Mouse (Mus musculus): ENCODE data around the gene Palmd. TPM values are rescaled to one million over a fixed set of nuclear protein-coding genes. Genes with fewer than 3 reads are reported as not detected.

Palmd gene
- total RNA-seq, 2 experiments from 2014 or later = 31.0 to 39.0 TPM

DNA sequence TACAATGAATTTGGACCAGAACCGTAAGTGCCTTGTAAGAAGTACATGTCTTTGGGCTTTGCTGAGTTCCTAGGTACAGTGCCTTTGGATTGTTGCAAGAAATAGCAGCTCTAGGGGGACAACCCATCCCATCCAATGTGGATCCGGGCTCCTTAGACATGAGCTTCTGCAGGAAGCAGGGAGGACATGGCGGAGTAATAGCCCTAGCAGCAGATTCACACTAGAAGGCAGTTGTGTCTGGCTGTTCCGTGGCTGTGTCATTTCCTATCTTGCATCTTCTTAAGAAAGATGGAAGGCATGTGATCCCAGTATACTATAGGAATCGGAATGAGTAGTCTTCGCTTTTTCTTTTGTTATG is 76.6 kb downstream of the Palmd start:
- no peak for DNase-seq

DNA sequence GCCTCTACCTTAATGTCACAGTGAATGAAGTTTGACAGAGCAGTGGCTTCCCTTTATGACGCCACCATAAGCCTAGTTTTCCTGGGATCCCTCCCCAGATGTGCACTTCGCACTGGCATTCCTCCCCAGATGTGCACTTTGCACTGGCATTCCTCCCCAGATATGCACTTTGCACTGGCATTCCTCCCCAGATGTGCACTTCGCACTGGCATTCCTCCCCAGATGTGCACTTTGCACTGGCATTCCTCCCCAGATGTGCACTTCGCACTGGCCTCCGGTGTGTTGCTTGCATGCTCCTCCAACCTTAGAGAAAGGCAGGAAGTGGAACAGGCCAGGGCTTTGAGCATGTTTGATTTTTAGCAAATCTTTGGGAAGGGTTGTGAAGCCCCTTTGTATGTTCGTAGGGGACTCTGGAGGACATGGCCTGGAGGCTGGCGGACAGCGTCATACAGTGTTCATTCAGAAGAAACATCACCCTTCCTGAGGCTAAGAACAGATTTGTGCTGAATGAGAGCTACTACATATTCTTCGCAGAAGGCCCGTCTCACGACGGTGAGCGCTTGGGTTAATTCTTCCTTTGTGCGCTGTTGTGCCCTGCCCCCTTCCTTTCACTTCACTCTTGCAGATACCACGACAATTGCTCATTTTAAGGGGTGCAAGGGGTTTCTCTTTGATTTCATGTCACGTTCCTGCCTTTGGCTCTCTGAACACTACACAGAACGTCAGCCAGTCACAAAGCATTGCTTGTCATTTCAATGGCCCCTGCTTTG is 77.2 kb downstream of the Palmd start:
- DNase-seq = no peak

- no peak for DNase-seq
These were observed 78.2 kb downstream of the Palmd start for GRCm38 (mm10) chr3:116890576-116890975.

DNA sequence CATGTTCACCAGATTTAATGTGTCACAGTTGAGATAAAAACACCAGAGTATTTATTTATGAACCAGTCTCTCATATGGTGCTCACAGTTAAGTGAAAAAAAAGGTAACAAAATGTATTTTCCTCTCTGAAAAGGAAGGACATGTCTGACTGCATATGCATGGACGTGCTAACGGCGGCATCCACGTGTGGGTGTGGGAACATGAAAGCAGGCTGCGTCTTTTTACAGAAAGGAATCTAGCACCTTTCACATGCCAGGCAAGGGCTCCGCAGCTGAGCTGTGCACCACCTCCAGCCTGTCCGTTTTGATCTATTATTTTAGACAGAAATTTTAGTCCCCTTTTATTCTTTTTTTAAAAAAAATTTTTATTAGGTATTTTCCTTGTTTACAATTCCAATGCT is 79.4 kb downstream of the Palmd start:
- DNase-seq = no peak

GRCm38 (mm10) chr3:116884941-116885340 is 83.8 kb downstream of the Palmd start:
- DNase-seq = no peak

- no peak for DNase-seq
These were observed 86.4 kb downstream of the Palmd start for GRCm38 (mm10) chr3:116882221-116882960.

GRCm38 (mm10) chr3:116870372-116870771 is 98.4 kb downstream of the Palmd start:
- no peak for DNase-seq

Other genes starting within 250 kb of the Palmd start
- 100 to 1,000 TPM; 369 to 472 TPM for gene Agl, start 160.8 kb downstream of the Palmd start, total RNA-seq (2021)
- gene Frrs1, start 109.5 kb downstream of the Palmd start, total RNA-seq (2021) = 1 to 10 TPM; 1.9 to 2.8 TPM
- under 1 TPM in 1 of 2 experiments, not detected in 1; 0.16 TPM for gene 4930455H04Rik, start 720 bp downstream of the Palmd start, total RNA-seq (2021)